Mouse (Mus musculus): ENCODE results near the gene Bach1.

DNA sequence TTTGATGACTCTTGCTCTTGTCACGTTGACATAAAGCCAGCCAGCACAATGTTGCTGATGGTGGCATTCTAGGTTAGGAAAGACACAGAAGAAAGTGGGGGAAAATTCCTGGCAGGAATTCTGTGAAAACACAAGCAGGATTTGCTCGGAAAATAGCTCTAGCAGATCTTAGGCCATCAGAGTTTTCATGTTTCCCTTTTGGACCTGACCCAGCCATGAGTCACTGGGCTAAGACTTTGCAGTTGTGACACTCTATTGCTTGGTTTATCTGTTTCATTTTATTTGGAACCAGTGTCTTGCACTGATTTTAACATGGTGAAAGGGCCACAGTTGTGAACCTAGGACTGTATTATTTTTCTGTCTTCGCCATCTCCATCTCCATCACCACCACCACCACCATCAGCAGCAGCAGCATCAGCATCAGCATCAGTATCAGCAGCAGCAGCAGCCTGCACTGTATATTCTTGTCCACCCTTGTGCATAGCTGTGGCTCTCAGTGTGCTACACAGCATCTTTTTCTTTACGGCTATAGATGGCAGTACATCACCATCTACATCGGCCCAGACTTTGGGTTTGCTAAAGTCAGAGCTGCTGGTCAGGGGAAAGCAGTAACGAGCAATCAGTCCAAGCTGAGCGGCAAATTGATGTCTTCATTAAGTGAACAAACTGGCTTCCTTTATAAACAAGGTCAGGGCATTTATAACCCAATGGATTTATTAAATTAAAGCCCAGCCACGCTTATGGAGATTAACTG lies 46.6 kb downstream of the Bach1 start:
- TF ChIP-seq CTCF (IDR thresholded peaks at IDR 0.05; ENCODE audit: low read depth) (no peak), EP300 (IDR thresholded peaks at IDR 0.05; ENCODE audit: low read depth) (no peak)
